Mouse (Mus musculus) lung, embryonic 16.5 days (tissue): ENCODE data around the gene Rhd. TPM values are rescaled to one million over a fixed set of nuclear protein-coding genes. Genes with fewer than 3 reads are reported as not detected.
A peak's percentile ranks its signal among the peaks of the same experiment; 100 is the strongest.
"Not testable (repeated sequence)": the region's sequence is repeated elsewhere in the genome, so short reads cannot be mapped to it uniquely, and the experiment has no call there.

Experiments used
- ATAC-seq: fragments of 200-750 bp; cut with Nextera tagmentation; 2 replicates; pipeline ENCODE4 v1.8.0; 2017; ENCODE audit warnings: low read depth, mild to moderate bottlenecking, moderate library complexity
- H3K27ac ChIP-seq: fragments of 300-500 bp; sonication (generic); 2 replicates; pipeline ENCODE4 v1.5.1; 2014; ENCODE audit warnings: mild to moderate bottlenecking, control low read depth, low read length
- H3K27me3 ChIP-seq: fragments of 300-500 bp; sonication (generic); 2 replicates; pipeline ENCODE4 v1.6.1; 2014; ENCODE audit warnings: low read depth, low read length, mixed read lengths; ENCODE audit not compliant: control insufficient read depth, insufficient read depth
- H3K36me3 ChIP-seq: fragments of 300-500 bp; sonication (generic); 2 replicates; pipeline ENCODE4 v1.6.1; 2014; ENCODE audit warnings: low read length; ENCODE audit not compliant: control insufficient read depth, insufficient read depth
- H3K4me1 ChIP-seq: fragments of 300-500 bp; sonication (generic); replicated peaks from 2 replicates; pipeline ENCODE4 v1.6.1; 2014; ENCODE audit warnings: low read length, mixed read lengths; ENCODE audit not compliant: control insufficient read depth, insufficient read depth
- H3K4me2 ChIP-seq: fragments of 300-500 bp; sonication (generic); 2 replicates; pipeline ENCODE4 v1.6.1; 2014; ENCODE audit warnings: low read depth, low read length, control low read depth
- H3K4me3 ChIP-seq: fragments of 300-500 bp; sonication (generic); 2 replicates; pipeline ENCODE4 v1.5.1; 2014; ENCODE audit warnings: mild to moderate bottlenecking, low read length, control low read depth
- H3K9ac ChIP-seq: fragments of 300-500 bp; sonication (generic); 2 replicates; pipeline ENCODE4 v1.6.1; 2014; ENCODE audit warnings: low read length, control low read depth
- H3K9me3 ChIP-seq: fragments of 300-500 bp; sonication (generic); 2 replicates; pipeline ENCODE4 v1.6.1; 2016; ENCODE audit warnings: low read length; ENCODE audit not compliant: control insufficient read depth
- WGBS: fragments of 180-500 bp; shearing (Covaris S2); extraction: QIAGEN DNeasy Blood & Tissue Kit; methylation state at CpG from one replicate; pipeline ENCODE4 v1.1.7; 2014; 5-methylcytosine and 5-hydroxymethylcytosine counted together
- polyA plus RNA-seq: library from polyadenylated mRNA; unstranded; fragments of >200 nt; fragmentation: Nextera tagmentation; extraction: Ambion mirVana; gene quantifications from 2 replicates; pipeline ENCODE4 v1.2.1, GENCODE M21; 2015

The Rhd gene
- 2.0 and 6.2 TPM in 2 replicates for polyA plus RNA-seq

DNA sequence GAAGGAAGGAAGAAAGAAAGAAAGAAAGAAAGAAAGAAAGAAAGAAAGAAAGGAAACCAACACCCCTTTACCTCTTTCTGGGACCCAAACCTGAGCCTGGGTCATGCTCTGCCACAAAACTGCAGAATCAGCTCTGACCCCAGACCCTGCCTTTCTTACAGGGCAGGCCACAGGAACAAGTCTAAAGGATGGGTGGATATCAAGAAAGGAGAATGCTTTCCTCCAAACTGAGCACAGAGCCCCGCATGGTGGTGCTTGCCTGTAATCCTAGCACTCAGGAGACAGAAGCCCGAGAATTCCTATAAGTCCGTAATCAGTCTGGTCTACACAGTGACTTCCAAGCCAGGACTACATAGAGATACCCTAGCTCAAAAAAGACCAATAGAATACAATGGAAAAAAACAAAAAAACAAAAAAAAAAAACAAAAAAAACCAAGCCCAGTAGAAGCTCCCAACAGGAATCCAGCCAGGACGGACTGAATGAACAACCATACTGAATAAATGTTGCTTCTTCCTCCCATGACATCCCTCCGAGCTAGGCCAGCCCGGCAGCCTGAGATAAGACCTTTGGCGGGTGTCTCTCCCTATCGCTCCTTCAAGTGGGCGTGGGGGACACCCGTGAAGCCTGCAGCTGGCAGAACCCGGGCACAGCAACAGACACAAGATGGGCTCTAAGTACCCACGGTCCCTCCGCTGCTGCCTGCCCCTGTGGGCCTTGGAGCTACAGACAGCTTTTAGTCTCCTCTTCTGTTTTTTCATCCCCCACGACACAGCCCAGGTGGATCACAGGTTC lies at the start of gene Rhd:
Rhd (plus strand) TSS at position 600 of the 793 bp plus-strand sequence.
- WGBS: 59% methylated on average over 14 of the region's 14 CpGs
- Histone ChIP-seq H3K36me3 (no peaks in the 10 kb centered on the region), H3K9me3 (no peaks in the 10 kb centered on the region), H3K27ac (no peak within 1 kb of the TSS), H3K4me3 (no peak within 1 kb of the TSS), H3K4me1 (no peaks in the 10 kb centered on the region), H3K27me3 (peaks cover 5% of the 10 kb centered on the region; the same call in 1 of the 2 replicates), H3K9ac (no peak within 1 kb of the TSS), H3K4me2 (no peak within 1 kb of the TSS)
- no peak for ATAC-seq

DNA sequence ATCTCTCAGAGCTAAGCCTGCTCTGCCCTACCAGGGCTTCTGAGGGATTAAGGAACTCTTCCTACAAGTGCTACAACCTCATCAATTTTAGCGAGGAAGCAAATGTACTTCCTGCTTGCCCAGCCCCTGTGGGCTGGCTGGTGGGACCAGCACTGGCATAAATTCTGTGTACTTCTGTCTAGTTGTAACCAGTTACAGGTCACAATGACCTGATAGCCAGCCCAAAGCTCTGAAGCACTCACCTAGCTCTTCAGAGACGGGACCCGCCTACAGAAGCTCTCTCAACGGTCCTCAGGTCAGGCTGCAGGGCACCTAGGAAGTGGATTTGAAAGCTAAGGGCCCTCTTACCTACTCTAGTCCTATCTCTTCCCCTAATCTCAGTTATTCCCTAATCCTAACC lies 46.6 kb upstream of the Rhd start:
- Histone ChIP-seq H3K27ac (peak overlapping the region; percentile 59), H3K4me2 (no peak overlapping the region), H3K4me1 (peaks cover 14% of the 10 kb centered on the region), H3K9ac (no peak overlapping the region), H3K36me3 (no peaks in the 10 kb centered on the region), H3K4me3 (no peak overlapping the region), H3K27me3 (no peaks in the 10 kb centered on the region), H3K9me3 (no peaks in the 10 kb centered on the region)
- ATAC-seq: peak; percentile 41; the same call in 1 of the 2 replicates
- WGBS: 63% methylated on average over 4 of the region's 4 CpGs

DNA sequence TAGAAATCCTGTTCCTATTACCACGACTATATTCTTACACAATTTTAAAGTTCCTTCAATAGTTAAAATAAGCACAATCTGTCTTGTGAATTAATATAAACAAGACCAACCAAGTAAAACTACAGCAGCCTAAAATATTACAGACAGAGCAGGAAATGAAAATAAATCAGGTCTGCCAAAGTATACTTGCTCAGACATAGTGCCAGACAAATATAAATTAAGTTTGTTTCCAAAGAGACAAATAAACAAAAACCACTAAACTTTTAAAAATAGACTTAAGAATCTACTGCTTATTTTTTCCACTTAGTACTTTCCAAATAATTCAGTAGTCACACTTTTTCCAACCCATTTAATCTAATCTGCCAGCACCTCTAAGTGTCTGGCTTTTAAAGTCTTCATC lies 43.3 kb upstream of the Rhd start:
- 36% methylated on average over 1 of the region's 1 CpGs for WGBS
- H3K4me3 ChIP-seq: no peak overlapping the region
- H3K9me3 ChIP-seq: no peaks in the 10 kb centered on the region
- H3K27me3 ChIP-seq: no peaks in the 10 kb centered on the region
- ATAC-seq: peak; percentile 50; the same call in 1 of the 2 replicates
- H3K4me1 ChIP-seq: peaks cover 25% of the 10 kb centered on the region
- H3K27ac ChIP-seq: no peak overlapping the region; the same call in 1 of the 2 replicates
- H3K36me3 ChIP-seq: peaks cover 10% of the 10 kb centered on the region
- no peak overlapping the region for H3K4me2 ChIP-seq
- H3K9ac ChIP-seq: no peak overlapping the region

DNA sequence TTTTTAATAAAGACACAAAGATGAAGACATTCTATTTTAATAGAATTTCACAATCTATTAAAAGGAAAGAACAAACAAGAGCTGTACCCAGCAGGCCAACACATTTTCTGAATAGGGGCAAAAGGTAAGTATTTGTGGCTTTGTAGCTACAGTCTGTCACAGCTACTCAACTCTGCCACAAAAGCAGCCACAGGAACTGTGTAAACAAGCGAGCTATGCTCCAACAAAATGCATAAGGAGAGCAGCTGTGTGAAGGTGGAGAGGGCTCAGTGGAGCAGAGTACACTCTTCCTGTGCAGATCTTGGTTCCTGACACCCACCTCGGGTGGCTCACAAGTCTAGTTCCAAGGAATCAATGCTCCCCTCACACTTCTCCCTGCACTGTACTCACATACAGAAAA lies 40.8 kb upstream of the Rhd start:
- peaks cover 19% of the 10 kb centered on the region for H3K36me3 ChIP-seq
- peaks cover 23% of the 10 kb centered on the region for H3K4me1 ChIP-seq
- peak overlapping the region; percentile 66 for H3K27ac ChIP-seq
- no peak overlapping the region for H3K4me2 ChIP-seq
- 0 out of 2 replicates have a peak overlapping the region, but pooled peaks have one; percentile 11 for H3K9ac ChIP-seq
- peak; percentile 36; the same call in 1 of the 2 replicates for ATAC-seq
- H3K27me3 ChIP-seq: no peaks in the 10 kb centered on the region
- H3K9me3 ChIP-seq: no peaks in the 10 kb centered on the region
- 47% methylated on average over 2 of the region's 2 CpGs for WGBS
- no peak overlapping the region for H3K4me3 ChIP-seq

DNA sequence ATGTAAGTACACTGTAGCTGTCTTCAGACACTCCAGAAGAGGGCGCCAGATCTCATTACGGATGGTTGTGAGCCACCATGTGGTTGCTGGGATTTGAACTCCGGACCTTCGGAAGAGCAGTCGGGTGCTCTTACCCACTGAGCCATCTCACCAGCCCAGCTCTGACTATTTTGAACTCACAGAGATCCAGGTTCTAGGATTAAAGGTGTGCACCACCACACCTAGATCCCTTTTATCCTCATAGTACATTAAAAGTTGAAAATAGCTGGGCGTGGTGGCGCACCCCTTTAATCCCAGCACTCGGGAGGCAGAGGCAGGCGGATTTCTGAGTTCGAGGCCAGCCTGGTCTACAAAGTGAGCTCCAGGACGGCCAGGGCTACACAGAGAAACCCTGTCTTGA lies 38.5 kb upstream of the Rhd start:
- peaks cover 23% of the 10 kb centered on the region for H3K36me3 ChIP-seq
- not testable (repeated sequence) for H3K4me2 ChIP-seq, H3K9me3 ChIP-seq, H3K27me3 ChIP-seq, H3K27ac ChIP-seq, ATAC-seq, H3K9ac ChIP-seq, H3K4me3 ChIP-seq
- H3K4me1 ChIP-seq: peaks cover 19% of the 10 kb centered on the region
- WGBS: 91% methylated on average over 10 of the region's 11 CpGs

DNA sequence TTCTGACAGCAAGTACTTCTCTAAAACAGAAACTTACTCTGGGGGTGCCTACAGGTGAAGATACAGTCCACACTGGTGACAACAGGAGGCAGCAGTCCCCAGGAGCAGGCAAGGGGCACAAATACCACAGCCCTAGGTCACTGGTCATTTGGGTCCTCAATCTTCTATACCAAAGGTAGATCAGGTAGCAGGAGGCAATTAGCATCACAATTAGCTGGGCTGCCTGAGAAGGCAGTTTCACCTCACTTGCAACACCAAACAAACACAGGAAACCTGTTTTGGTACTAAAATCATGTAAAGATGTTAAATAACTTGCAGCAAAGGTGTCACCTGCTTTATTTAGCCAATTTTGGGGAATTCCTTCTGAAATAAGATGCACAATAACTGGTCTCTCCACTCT lies 38.0 kb upstream of the Rhd start:
- H3K27ac ChIP-seq: no peak overlapping the region
- peaks cover 26% of the 10 kb centered on the region for H3K36me3 ChIP-seq
- H3K4me2 ChIP-seq: no peak overlapping the region
- H3K9me3 ChIP-seq: no peaks in the 10 kb centered on the region
- H3K4me3 ChIP-seq: no peak overlapping the region
- ATAC-seq: no peak
- peaks cover 18% of the 10 kb centered on the region for H3K4me1 ChIP-seq
- no peak overlapping the region for H3K9ac ChIP-seq
- no peaks in the 10 kb centered on the region for H3K27me3 ChIP-seq

DNA sequence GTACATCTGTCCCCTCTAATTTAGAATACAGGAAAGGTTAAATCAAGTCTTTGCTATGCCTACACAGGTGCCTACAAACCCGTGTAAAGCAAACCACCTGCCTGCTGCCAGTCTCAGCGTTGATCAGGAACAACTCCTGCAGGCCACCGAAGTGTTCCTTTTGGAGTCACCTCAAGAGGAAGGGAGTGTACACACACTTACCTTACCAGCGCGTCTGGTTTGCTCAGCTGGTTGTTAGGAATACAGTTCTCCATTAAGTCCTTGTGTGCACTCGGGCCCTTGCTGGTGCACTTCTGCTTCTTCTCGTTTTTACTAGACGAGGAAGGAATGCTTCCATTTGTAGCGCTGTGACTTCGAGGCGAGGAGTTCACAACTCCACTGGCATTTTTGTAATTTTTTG lies 36.5 kb upstream of the Rhd start:
- peak; percentile 87 for ATAC-seq
- Histone ChIP-seq H3K36me3 (peaks cover 29% of the 10 kb centered on the region), H3K4me3 (no peak overlapping the region), H3K27ac (peak overlapping the region; percentile 42; the same call in 1 of the 2 replicates), H3K4me2 (no peak overlapping the region), H3K9me3 (no peaks in the 10 kb centered on the region), H3K4me1 (peaks cover 13% of the 10 kb centered on the region), H3K27me3 (no peaks in the 10 kb centered on the region), H3K9ac (no peak overlapping the region)
- 60% methylated on average over 11 of the region's 11 CpGs for WGBS

DNA sequence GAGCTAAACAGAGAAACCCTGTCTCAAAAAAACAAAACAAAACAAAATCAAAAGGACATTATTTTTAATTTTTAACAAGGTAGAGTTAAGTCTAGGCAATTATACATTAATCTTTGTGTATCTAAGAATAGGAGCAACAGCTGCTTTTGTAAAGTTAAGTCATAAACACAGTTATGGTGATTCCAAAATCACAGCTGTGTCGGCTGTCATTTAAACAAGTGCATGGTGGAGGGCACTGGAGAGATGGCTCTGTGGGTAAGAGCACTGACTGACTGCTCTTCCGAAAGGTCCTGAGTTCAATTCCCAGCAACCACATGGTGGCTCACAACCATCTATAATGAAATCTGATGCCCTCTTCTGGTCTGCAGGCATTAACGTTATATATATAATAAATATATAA lies 32.4 kb upstream of the Rhd start:
- H3K36me3 ChIP-seq: peaks cover 20% of the 10 kb centered on the region
- H3K27ac ChIP-seq: no peak overlapping the region
- 0 out of 2 replicates have a peak, but pooled peaks cover 2% of the 10 kb centered on the region for H3K4me1 ChIP-seq
- 83% methylated on average over 3 of the region's 3 CpGs for WGBS
- no peak overlapping the region for H3K4me2 ChIP-seq
- H3K27me3 ChIP-seq: no peaks in the 10 kb centered on the region
- no peaks in the 10 kb centered on the region for H3K9me3 ChIP-seq
- no peak overlapping the region for H3K9ac ChIP-seq
- no peak overlapping the region for H3K4me3 ChIP-seq
- ATAC-seq: no peak

DNA sequence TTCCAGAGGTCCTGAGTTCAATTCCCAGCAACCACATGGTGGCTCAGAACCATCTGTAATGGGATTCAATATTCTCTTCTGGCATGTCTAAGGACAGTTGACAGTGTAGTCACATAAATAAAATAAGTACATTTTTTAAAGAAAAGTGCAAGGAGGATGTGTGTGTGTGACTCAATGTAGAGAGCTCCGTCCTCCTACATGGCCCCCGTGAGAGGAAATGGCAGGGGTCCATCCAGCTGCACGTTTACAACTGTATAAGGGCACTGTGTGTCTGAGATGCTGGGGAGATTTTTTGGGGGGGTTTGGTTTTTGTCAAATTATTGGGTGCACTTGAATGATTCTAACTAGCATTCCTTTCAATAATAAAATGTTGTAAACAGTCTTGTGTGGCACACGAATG lies 28.9 kb upstream of the Rhd start:
- Histone ChIP-seq H3K4me1 (peaks cover 6% of the 10 kb centered on the region; the same call in 1 of the 2 replicates), H3K4me2 (no peak overlapping the region), H3K4me3 (no peak overlapping the region), H3K9ac (no peak overlapping the region), H3K36me3 (peaks cover 12% of the 10 kb centered on the region; the same call in 1 of the 2 replicates), H3K27me3 (no peaks in the 10 kb centered on the region), H3K9me3 (no peaks in the 10 kb centered on the region), H3K27ac (no peak overlapping the region)
- 76% methylated on average over 4 of the region's 4 CpGs for WGBS
- ATAC-seq: no peak
